Mouse (Mus musculus): ENCODE measurements around the gene Mst1.

The Mst1 gene

DNA sequence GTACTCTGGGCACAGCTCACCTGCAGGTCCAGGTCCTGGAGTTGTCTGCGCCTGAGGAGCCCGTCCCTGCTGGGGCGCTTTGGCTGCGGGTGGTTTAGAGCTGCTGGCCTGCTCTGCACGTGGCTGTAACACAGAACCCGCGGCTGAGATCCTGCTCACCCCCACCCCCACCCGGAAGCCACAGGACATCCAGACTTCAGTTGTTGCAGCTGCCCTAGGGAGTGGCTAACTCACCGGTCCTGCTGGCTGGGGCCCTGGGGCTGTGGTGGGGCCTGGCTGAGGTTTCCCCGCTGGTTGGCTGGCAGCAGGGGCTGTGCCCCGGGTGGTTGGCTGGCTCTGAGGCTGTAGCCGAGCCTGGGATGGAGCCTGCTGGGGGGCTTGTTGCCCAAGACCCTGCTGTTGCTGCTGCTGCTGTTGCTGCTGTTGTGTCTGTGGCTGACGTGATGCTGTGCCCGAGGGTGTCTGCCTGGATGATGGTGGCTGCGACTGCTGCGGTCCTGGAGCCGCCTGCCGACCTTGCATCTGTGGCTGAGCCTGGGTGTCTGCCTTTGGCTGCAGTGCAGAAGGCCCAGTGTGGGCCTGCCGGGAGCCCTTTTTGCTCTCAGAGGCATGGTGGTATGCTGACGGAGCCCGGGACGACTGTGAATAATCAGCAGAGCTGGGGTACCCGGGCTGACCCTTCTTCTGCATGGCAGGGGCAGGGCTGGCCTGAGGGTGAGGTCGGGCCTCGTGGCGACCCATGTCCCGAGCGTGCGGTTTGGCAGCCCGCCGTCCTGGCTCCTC, 24.7 kb downstream of the Mst1 start:
- peak; percentile 78 for DNase-seq

DNA sequence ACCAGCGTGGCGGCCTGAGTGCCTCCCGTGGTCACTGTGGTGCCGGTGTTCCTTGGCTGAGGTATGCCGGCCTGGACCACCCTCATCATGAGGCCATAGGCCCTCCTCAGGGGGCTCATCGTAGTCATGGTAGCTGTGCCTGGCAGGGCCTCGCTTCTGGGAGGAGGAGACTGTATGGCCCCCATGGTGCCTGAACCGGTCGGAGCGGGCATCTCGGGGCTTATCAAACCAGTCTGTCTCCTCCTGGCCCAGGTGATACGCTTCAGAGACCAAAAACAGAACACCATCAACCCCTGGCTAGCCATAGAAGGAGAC, 25.3 kb downstream of the Mst1 start:
- no peak for DNase-seq

DNA sequence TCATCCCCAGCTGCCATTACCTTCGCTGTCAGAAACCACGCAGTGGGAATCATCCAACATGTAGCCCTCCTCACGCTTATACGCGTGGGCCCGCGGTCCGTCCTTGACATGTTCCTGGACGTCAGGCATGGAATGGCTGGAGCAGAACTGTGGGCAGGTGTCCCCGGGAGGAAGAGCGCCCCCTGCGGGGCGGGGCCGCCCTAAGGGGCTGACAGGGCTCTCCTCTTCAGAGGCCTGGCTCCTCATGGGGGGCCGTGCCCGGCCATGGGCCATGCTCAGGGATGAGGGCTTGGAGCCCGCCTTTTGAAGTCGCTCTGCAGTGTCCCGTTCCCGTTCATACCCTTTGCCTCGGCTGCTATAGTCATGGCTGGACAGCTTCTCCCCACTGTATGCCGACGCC, 25.9 kb downstream of the Mst1 start:
- peak; percentile 45 to 60 for DNase-seq

DNA sequence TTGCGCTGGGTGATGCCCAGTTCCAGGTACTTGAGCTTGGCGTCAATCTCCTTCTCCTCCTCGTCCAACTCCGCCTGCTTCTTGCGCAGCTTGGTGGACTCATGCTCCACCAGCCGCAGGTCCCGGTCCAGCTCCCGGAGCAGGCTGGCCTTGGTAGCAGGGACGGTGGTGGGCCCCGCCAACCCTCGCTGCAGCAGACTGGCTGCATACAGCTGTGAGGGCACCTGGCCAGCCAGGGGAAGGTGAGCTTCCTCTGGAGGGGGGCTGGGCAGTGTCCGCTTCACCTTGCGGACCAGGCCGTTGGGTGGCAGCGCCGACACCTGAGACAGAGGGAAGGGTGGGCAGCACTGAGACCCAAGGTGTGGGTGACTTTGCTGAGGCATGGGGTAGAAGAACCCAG, 27.6 kb downstream of the Mst1 start:
- peak in 1 of 2 experiments; percentile 48 for DNase-seq

DNA sequence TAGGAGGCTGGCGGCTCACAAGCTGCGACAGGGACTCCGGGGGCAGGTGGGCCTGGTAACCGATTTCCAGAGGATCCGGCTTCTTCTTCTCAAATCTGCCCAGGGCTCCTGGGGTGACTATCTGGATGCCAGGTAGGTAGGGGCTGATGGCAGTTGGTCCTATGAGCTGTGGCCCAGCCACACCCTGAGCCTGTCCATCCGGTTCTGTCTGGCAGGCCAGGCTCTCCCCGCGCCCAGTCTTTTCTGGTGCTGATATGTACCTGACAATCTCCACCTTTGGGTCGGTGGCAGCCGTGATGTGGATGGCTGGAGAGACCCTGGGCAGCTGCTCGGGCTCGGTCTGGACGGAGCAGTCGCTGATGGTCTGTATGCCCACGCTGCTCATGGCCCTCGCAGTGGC, 29.9 kb downstream of the Mst1 start:
- no peak for DNase-seq

DNA sequence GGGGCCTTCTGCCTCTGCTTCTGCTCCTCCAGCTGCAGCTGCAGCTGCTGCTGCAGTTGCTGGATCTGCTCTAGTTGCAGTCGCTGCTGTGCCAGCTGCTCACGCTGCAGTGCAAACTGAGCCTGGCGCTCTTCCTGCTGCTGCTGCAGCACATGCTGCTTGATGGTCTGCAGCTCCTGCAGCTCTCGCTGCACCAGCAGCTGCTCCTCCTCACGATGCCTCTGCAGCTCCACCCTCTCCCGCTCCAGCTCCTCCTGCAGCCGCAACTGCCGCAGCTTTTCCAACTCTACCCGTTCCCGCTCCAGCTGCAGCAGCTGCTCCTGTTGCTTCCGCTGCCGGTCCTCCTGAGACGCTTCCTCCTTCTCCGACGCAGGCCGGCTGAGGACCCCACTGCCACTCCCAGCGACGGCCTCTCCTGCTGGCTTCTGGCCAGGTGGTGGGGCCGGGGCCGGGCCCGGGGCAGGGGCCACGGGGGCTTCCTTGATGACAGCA, 30.9 kb downstream of the Mst1 start:
- DNase-seq: peak in 1 of 2 experiments; percentile 59

DNA sequence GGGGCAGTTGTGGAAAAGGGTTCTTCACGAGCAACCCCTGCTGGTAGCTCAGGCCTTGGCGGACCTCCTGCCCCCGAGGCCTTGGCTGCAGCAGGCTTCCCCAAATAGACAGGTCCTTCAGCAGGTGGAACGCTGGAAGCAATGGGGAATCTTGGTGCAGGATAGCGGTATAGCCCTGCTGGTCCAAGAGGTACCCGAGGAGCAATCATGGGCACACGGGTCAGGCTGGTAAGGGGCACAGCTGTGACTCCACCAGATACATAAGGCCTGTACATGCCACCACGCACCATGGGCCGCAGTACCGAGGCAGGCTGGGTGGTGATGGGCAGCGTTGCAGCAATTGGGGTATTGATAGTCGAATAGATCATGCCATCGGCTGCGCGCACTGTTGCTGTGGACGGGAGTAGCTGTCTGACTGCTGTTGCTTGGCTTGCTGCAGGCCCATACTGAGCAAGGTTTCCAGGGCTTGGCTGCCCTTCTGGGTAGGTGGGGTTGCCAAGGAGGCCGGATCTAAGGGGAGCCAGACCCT, 31.4 kb downstream of the Mst1 start:
- DNase-seq: peak; percentile 60 to 64

DNA sequence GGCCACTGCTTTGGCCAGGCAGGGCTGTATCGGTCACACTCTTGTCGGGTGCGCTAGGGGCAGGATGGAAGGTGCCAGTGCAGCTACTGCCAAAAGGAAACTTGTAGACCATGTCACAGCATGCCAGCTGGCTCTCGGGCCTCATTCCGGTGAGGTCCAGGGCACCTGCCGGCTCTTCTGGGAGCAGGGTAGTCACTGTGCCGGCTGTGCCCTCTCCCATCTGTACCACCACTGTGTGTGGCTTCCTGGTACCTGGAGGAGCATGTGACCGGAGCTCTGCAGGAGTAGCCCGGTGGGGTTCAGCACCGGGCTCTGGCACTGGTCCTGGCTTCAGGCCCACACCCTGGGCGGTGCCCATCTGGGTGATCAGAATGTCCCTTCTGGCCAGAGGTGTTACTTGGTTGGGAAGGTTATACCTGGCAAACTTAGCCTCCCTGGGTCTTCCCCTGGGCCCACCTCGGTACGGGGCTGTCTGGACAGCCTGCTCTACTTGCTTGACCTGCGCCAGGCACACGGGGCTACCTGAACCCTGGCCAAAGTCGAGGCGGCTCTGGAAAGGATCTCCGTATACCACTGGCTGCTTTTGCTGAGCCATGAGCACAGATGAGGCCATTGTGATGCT, 32.6 kb downstream of the Mst1 start:
- peak; percentile 83 to 85 for DNase-seq

DNA sequence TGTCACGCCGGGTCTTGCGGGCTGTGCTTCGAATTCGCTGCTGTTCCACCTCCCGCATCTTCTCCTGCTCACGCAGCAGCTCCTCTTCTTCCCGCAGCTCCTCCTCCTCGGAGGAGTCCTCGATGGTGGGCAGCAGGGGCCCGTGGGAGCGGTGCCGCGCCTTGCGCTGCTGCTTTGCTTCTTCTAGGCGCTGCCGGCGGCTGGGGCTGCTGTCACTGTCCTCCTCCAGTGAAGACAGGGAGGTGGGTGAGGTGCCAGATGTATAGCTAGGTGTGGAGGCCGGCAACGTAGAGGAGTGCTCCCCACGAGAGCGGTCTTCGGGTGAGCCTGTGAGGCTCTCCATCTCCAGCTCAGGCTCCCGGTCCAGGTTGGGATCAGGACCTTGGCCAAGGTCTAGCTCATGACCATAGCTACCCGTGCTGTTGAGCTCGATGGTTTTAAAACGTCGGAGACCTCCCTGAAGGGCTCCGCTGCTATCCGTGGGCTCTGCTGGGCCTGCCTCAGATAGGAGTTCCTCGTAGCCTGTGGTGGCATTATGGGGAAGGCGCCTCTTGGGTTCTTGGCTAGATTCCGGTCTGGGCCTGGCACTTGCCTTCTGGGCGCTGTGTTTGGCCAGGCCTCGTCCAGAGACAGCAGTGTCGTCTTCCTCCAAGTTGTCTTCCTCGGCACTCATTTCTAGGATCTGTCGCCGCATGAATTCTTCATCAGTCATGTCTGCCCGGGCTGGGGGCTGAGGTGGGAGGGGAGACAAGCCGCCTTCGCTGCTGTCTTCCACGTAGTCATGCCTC, 35.2 kb downstream of the Mst1 start:
- peak; percentile 60 to 62 for DNase-seq

DNA sequence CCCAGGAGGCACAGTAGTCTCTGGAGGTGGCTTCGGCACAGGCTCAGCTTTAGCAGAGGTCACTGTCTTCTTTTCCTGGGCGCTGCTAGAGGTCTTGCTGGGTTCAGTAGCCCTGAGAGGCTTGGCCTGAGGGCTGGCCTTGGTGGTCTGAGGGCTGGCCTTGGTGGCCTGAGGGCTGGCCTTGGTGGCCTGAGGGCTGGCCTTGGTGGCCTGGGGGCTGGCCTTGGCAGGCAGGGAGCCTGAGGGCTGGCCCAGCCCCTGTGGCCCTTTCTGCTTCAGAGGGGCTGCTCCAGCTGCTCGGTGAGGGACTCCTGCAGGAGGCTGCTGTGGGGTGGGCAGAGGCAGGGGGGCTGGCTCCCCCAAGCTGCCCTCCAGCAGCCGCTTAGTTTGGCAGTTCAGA, 36.9 kb downstream of the Mst1 start:
- peak in 1 of 2 experiments; percentile 16 for DNase-seq

DNA sequence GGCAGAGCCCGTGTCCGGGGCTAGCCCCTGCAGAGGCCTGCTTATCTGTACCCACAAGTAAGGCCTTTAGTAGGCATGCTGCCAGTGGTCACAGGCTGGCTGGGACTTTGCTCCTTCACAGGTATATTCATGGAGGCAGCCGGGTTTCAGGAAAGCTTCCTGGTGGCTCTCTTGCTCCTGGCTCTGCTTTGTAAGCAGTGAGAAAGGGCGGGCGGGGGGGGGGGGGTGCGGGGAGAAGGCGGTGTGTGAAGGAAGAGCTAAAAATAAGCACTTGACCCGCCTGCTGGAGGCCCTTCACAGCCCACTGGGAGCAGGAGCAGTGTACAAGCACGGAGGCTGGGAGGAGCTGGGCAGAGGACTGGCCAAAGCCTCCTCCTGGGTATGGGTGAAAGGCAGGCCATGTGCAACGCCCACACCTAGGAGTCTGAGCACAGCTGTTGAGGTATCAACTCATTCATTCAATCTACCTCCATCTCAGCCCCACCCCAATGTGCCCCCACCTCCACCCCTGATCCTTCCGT, 39.7 kb downstream of the Mst1 start:
- DNase-seq: peak; percentile 62 to 68

DNA sequence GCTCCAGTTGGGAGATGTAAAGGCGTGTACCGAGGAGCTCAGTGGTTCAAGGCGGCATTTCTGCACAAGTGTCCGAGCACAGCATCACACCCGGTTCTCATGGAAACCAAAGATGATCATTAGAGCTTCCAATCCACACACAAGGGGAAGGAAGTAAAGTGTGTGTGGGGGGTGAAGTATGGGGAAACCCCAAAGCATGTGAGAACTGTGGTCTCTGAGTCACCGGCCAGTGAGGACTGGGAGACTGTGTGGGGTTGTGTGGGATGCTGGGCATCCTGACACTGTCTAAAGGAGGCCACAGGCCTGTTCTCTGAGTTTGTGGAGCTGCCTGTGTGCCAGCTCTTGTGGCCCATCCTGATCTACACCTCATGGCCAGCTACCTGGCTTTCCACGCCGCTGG, 40.4 kb downstream of the Mst1 start:
- no peak for DNase-seq

DNA sequence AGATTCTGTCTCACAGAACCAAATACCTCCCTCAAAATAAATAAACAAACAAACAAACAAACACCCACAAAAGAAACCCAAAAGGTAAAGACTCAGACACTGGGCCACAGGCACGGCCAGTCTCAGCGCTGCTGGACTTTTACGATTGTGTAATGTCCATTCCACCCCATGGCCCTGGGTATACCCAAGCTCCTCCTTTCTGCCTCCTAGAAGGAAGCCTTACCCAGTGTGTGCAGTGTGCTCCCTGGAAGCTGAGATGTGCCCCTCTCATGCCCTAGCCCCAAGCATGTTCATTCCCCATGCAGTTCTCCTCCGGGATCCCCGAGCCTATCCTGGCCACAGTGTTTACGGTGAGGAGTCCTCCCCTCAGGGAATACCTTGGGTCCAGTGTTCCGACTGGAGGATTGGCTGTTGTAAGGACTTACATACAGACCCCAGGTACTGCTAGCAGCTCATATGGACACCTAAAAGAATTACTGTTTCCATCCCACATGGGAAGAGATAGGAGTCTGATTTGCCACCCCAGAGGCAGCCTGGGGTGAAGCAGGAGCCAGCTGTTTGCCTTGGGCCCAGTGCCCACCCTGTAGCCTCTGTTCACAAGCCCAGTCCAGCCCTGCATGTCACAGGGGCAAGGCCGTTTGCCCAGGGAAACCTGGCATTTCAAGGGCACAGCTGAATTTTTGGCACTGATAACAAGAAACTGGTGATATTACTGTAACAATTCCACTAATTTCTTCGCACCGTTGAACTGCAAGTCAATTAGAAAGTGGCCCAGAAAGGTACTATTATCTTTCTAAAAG, 41.1 kb downstream of the Mst1 start:
- peak in 1 of 2 experiments; percentile 47 for DNase-seq

DNA sequence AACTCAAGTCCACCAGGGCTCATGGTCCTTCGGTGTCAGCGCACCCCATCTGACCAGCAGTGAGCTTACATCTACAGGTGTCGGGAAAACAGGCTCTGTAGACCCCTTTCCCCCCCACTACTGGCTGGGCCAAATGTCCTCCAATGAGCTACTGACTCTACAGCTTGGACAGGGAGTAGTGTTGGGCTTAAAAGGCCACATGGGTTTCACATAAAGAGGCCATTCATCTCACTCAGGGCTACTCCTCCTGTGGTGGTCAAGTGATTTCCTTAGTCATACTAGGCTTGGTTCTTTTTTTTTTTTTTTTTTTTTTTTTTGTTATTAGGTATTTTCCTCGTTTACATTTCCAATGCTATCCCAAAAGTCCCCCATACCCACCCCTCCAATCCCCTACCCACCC, 43.7 kb downstream of the Mst1 start:
- DNase-seq: no peak

DNA sequence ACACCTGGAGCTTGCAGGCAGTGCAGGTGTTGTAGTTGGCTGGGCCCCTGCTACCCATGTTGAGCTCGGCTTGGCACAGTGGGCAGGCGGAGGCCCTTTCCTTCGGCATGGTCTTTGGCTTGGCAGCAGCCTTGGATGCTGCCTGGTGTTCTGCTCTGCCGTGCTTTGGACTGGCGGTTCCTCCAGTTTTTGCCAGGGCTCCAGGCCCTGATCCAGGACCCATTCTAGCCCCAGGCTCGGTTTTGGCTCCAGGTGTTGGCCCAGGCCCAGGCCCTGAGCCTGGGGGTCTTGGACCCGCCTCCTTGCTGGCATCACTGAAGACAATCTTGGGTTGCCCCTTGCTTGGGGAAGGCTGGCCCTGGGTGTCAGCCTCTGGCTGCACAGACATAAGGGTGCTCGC, 45.5 kb downstream of the Mst1 start:
- DNase-seq: peak in 1 of 2 experiments; percentile 54

DNA sequence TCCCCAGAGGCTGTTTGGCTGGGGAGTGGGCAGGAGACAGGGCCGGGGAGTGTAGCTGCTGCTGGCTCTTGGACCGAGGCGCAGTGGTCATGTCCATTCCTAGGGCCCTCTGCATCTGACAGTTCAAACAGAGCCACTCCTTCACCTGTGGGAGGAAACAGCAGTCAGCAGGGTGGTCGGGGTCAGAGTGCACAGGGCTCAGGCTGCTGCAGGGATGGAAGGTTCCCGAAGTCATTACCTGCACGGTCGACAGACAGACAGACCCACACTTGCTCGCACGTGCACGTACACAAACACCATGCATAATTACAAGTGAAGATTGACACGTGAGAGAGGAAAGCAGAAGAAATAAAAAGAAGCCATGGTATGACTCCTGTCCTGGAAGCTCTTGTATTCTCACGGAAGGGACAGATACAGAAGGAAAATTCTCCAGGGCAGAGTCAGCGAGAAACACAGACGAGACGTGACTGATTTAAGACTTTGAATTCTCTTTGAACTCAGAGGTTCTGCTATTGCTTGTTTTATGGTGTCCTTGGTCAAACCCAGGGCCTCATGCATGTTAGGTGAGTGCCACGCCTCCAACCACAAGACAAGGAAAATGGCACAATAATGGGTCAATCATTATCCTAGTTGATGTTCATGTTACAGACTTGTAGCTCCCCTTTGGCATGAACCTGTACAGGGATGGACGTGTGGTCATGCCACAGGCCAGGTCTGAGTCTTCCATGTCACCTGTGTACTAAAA, 46.4 kb downstream of the Mst1 start:
- no peak for DNase-seq

DNA sequence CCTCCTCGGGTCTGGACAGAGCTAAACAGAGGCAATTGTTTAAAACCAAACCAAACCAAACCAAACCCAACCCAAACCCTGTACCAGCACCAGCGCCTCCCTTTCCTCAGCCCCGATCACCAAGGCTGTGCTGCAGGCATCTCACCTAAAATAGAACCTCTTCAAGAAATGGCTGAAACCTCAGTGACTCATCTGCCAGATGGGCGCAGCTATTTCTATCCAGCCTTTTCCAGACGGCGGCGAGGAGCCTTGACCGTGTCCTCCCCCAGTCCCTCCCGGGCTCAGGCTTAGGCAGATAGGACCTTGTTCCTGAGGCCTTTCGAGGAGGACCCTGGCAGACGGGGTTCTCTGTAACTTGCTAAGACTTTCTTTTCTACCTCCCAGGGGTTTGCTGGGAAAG, 48.0 kb downstream of the Mst1 start:
- peak; percentile 50 to 63 for DNase-seq

DNA sequence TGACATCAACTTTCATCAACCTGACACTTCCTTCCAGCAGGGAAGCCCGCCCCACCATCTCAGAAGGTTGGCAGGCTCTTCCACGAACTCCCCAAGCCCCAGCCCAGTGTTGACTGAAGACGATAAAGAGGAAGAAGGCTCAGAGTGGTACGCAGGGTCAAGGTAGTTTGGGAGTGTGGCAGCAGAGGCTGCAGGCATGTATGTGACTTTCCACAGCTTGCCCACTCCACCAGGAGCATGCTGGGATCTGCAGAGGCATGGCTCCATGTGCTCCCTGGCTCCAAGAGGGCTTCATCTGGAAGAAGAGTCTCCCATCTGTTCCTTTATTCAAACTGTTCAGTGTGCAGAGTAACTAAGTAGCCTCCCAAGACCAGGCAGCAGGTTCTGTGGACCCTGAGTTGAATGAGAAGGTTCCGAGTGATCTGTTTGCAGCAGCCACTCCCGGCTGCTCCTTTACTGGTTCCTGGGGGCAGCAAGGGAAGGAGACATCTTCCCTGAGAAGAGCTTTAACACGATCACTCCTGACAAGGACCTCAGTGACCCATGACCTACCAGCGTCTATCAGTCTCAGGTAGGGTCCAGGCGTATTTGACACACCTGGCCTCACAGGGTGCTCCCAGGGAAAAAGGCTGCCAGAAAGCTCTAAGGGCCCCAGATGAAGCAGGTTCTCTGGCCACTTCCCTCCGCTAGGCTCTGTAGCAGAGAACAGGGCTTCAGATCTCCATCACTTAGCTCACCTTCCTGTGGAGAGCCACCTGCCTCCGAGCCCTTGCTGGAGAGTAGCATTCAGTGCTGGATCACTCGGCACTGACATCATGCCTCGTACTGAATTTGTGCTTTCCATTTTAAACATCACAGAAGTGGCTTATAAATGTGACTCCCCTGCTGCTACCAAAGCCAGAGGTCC, 49.1 kb downstream of the Mst1 start:
- DNase-seq: peak; percentile 77

DNA sequence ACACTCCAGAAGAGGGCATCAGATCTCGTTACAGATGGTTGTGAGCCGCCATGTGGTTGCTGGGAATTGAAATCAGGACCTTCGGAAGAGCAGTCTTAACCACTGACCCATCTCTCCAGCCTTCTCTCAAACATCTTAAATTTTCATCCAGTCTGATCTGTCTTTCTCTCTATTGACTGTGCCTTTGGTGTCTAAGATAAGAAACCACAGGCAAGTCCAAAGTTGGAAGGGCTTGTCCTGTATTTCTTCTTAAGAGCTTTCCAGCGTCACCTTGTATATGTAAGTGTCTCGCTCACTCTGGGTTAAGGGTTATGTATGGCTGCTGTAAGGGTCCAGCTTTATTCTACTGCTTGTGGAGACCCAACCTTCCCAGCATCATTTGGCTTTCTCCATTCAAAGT, 51.3 kb downstream of the Mst1 start:
- DNase-seq: no peak

DNA sequence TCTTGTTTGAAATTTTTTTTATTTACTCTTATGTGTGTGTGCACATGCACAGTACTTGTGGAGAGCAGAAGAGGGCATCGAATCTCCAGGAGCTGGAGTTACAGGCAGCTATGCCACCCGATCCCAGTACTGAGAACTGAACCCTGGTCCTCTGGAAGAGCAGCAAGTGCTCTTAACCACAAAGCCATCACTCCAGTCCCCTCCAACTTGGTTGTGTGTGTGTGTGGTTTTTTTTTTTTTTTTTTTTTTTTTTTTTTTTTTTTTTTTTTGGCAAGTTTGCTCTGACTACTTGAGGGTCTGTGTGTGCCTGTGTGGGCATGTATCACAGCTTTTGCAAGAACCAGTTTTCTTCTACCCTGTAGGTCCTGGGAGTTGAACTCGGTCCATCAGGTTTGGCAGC, 52.1 kb downstream of the Mst1 start:
- no peak for DNase-seq

DNA sequence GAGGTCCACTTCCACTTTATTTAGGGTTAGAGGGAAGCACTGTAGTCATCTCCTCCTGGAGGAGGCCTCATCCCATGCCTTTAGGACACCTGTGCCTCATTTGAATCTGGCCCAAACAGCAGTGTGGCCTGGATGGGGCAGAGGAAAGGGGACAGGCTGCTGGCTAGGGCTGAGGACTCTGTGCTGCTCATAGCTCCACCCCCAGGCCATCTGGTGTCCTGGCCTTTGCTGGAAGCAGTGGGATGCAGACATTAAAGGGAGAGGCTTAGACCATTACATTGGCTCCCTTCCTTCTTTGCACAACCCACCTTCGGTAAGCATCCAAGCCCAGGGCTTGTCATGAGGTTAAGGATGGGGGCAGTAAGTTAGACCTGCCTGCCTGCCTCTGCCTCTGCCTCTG, 53.2 kb downstream of the Mst1 start:
- peak; percentile 86 to 89 for DNase-seq

Measured in cerebellum, postnatal 25 days (tissue).